Mouse (Mus musculus) intestine, postnatal 0 days (tissue): ENCODE measurements around the gene Neurod2. TPM values are rescaled to one million over a fixed set of nuclear protein-coding genes. Genes with fewer than 3 reads are reported as not detected.
A peak's percentile ranks its signal among the peaks of the same experiment; 100 is the strongest.

Experiments
- ATAC-seq: fragments of 200-750 bp; cut with Nextera tagmentation; 2 replicates; pipeline ENCODE4 v1.8.0; 2017; ENCODE audit warnings: mild to moderate bottlenecking, moderate TSS enrichment, moderate library complexity
- H3K27ac ChIP-seq: fragments of 300-500 bp; sonication (generic); 2 replicates; pipeline ENCODE4 v1.5.1; 2014; ENCODE audit warnings: mild to moderate bottlenecking, low read depth, low read length, moderate library complexity
- H3K27me3 ChIP-seq: fragments of 300-500 bp; sonication (generic); replicated peaks from 2 replicates; pipeline ENCODE4 v1.6.1; 2014; ENCODE audit warnings: low read length, mixed read lengths; ENCODE audit not compliant: control insufficient read depth, insufficient read depth
- H3K36me3 ChIP-seq: fragments of 300-500 bp; sonication (generic); 2 replicates; pipeline ENCODE4 v1.6.1; 2014; ENCODE audit warnings: mild to moderate bottlenecking, moderate library complexity; ENCODE audit not compliant: control insufficient read depth, insufficient read depth
- H3K4me1 ChIP-seq: fragments of 300-500 bp; sonication (generic); replicated peaks from 2 replicates; pipeline ENCODE4 v1.6.1; 2014; ENCODE audit warnings: antibody characterized with exemption, low read length, mixed read lengths; ENCODE audit not compliant: control insufficient read depth, insufficient read depth
- H3K4me2 ChIP-seq: fragments of 300-500 bp; sonication (generic); replicated peaks from 2 replicates; pipeline ENCODE4 v1.6.1; 2014; ENCODE audit warnings: low read depth, mild to moderate bottlenecking, moderate library complexity
- H3K4me3 ChIP-seq: fragments of 300-500 bp; sonication (generic); 2 replicates; pipeline ENCODE4 v1.5.1; 2014; ENCODE audit warnings: low read depth, low read length
- H3K9ac ChIP-seq: fragments of 300-500 bp; sonication (generic); 2 replicates; pipeline ENCODE4 v1.6.1; 2014; ENCODE audit warnings: mild to moderate bottlenecking, low read depth, low read length
- H3K9me3 ChIP-seq: fragments of 300-500 bp; sonication (generic); 2 replicates; pipeline ENCODE4 v1.6.1; 2016; ENCODE audit warnings: mixed run types; ENCODE audit not compliant: control insufficient read depth
- CTCF ChIP-seq: sonication (generic); IDR thresholded peaks from 2 replicates; pipeline ENCODE4 v1.5.1; 2016; ENCODE audit warnings: low read depth, mild to moderate bottlenecking, control low read depth, antibody characterized with exemption, moderate library complexity
- WGBS: fragments of 180-500 bp; shearing (Covaris S2); extraction: QIAGEN DNeasy Blood & Tissue Kit; methylation state at CpG from one replicate; pipeline ENCODE4 v1.1.7; 2014; 5-methylcytosine and 5-hydroxymethylcytosine counted together
- polyA plus RNA-seq: library from polyadenylated mRNA; unstranded; fragments of >200 nt; fragmentation: Nextera tagmentation; extraction: Ambion mirVana; gene quantifications from 2 replicates; pipeline ENCODE4 v1.2.1, GENCODE M21; 2015

Gene Neurod2
- polyA plus RNA-seq, 1 experiment from 2014 or later, result not detected

GRCm38 (mm10) chr11:98356625-98357394, 27.4 kb upstream of the Neurod2 start:
- peak overlapping the region; percentile 92 for H3K27ac ChIP-seq
- no peak for TF ChIP-seq CTCF
- no peak overlapping the region for H3K4me3 ChIP-seq
- H3K9me3 ChIP-seq, result no peaks in the 10 kb centered on the region
- H3K27me3 ChIP-seq, result no peaks in the 10 kb centered on the region
- no peak for ATAC-seq
- 44% methylated on average over 7 of the region's 7 CpGs for WGBS
- peaks cover 11% of the 10 kb centered on the region; the same call in 1 of the 2 replicates for H3K4me1 ChIP-seq
- H3K4me2 ChIP-seq, result no peak overlapping the region
- H3K36me3 ChIP-seq, result no peaks in the 10 kb centered on the region
- no peak overlapping the region for H3K9ac ChIP-seq

GRCm38 (mm10) chr11:98355732-98356299, 26.4 kb upstream of the Neurod2 start:
- no peak overlapping the region for H3K4me2 ChIP-seq
- TF ChIP-seq CTCF, result peak; percentile 88
- H3K36me3 ChIP-seq, result no peaks in the 10 kb centered on the region
- WGBS, result 14% methylated on average over 6 of the region's 6 CpGs
- no peak for ATAC-seq
- H3K4me1 ChIP-seq, result peaks cover 8% of the 10 kb centered on the region; the same call in 1 of the 2 replicates
- H3K9ac ChIP-seq, result no peak overlapping the region
- H3K27me3 ChIP-seq, result no peaks in the 10 kb centered on the region
- H3K27ac ChIP-seq, result no peak overlapping the region
- no peaks in the 10 kb centered on the region for H3K9me3 ChIP-seq
- no peak overlapping the region for H3K4me3 ChIP-seq

GRCm38 (mm10) chr11:98354445-98354844, 25.0 kb upstream of the Neurod2 start:
- H3K4me2 ChIP-seq, result no peak overlapping the region
- H3K9ac ChIP-seq, result no peak overlapping the region
- no peak for ATAC-seq
- no peak overlapping the region; the same call in 1 of the 2 replicates for H3K27ac ChIP-seq
- H3K4me3 ChIP-seq, result no peak overlapping the region
- no peaks in the 10 kb centered on the region for H3K9me3 ChIP-seq
- H3K4me1 ChIP-seq, result peaks cover 8% of the 10 kb centered on the region; the same call in 1 of the 2 replicates
- H3K36me3 ChIP-seq, result no peaks in the 10 kb centered on the region
- H3K27me3 ChIP-seq, result peaks cover 5% of the 10 kb centered on the region; the same call in 1 of the 2 replicates
- 67% methylated on average over 14 of the region's 14 CpGs for WGBS
- no peak for TF ChIP-seq CTCF

- H3K9me3 ChIP-seq, result no peaks in the 10 kb centered on the region
- no peak overlapping the region for H3K4me3 ChIP-seq
- 22% methylated on average over 8 of the region's 8 CpGs for WGBS
- peak overlapping the region; percentile 75 for H3K27ac ChIP-seq
- H3K4me2 ChIP-seq, result peak overlapping the region; percentile 9; the same call in 1 of the 2 replicates
- H3K27me3 ChIP-seq, result peaks cover 7% of the 10 kb centered on the region; the same call in 1 of the 2 replicates
- no peak overlapping the region for H3K9ac ChIP-seq
- ATAC-seq, result peak; percentile 67
- H3K4me1 ChIP-seq, result peaks cover 8% of the 10 kb centered on the region; the same call in 1 of the 2 replicates
- no peak for TF ChIP-seq CTCF
- no peaks in the 10 kb centered on the region for H3K36me3 ChIP-seq
Measured at GRCm38 (mm10) chr11:98353651-98354211, 24.3 kb upstream of the Neurod2 start.

- WGBS, result 37% methylated on average over 18 of the region's 18 CpGs
- H3K36me3 ChIP-seq, result no peaks in the 10 kb centered on the region
- ATAC-seq, result peak; percentile 46
- no peak for TF ChIP-seq CTCF
- H3K9me3 ChIP-seq, result no peaks in the 10 kb centered on the region
- 0 out of 2 replicates have a peak overlapping the region, but pooled peaks have one; percentile 10 for H3K4me2 ChIP-seq
- peaks cover 7% of the 10 kb centered on the region; the same call in 1 of the 2 replicates for H3K4me1 ChIP-seq
- H3K9ac ChIP-seq, result no peak overlapping the region
- peaks cover 8% of the 10 kb centered on the region; the same call in 1 of the 2 replicates for H3K27me3 ChIP-seq
- H3K27ac ChIP-seq, result peak overlapping the region; percentile 75
- no peak overlapping the region for H3K4me3 ChIP-seq
Measured at GRCm38 (mm10) chr11:98352272-98352990, 23.0 kb upstream of the Neurod2 start.
